Mouse (Mus musculus) stomach, postnatal 0 days (tissue): Measurements from ENCODE around the gene Lats1. TPM values are rescaled to one million over a fixed set of nuclear protein-coding genes. Genes with fewer than 3 reads are reported as not detected.
A peak's percentile ranks its signal among the peaks of the same experiment; 100 is the strongest.

Source experiments
- ATAC-seq: fragments of 200-750 bp; cut with Nextera tagmentation; 2 replicates; pipeline ENCODE4 v1.8.0; 2017; ENCODE audit not compliant: low FRiP score, low TSS enrichment
- DNase-seq: peaks from one replicate; pipeline ENCODE4 v3.0.0-alpha.2; 2016; ENCODE audit warnings: low spot score
- H3K27ac ChIP-seq: fragments of 300-500 bp; sonication (generic); replicated peaks from 2 replicates; pipeline ENCODE4 v1.5.1; 2014; ENCODE audit warnings: mild to moderate bottlenecking, control low read depth
- H3K27me3 ChIP-seq: fragments of 300-500 bp; sonication (generic); 2 replicates; pipeline ENCODE4 v1.6.1; 2014; ENCODE audit warnings: low read length; ENCODE audit not compliant: control insufficient read depth, insufficient read depth
- H3K36me3 ChIP-seq: fragments of 300-500 bp; sonication (generic); 2 replicates; pipeline ENCODE4 v1.6.1; 2014; ENCODE audit warnings: low read length, mixed read lengths; ENCODE audit not compliant: control insufficient read depth, insufficient read depth
- H3K4me1 ChIP-seq: fragments of 300-500 bp; sonication (generic); replicated peaks from 2 replicates; pipeline ENCODE4 v1.6.1; 2014; ENCODE audit warnings: antibody characterized with exemption; ENCODE audit not compliant: control insufficient read depth, insufficient read depth
- H3K4me2 ChIP-seq: fragments of 300-500 bp; sonication (generic); replicated peaks from 2 replicates; pipeline ENCODE4 v1.6.1; 2014; ENCODE audit warnings: low read depth, mild to moderate bottlenecking, control low read depth, moderate library complexity
- H3K4me3 ChIP-seq: fragments of 300-500 bp; sonication (generic); 2 replicates; pipeline ENCODE4 v1.5.1; 2014; ENCODE audit warnings: low read depth, low read length, control low read depth
- H3K9ac ChIP-seq: fragments of 300-500 bp; sonication (generic); 2 replicates; pipeline ENCODE4 v1.6.1; 2014; ENCODE audit warnings: mild to moderate bottlenecking, low read length, control low read depth, mixed read lengths
- H3K9me3 ChIP-seq: fragments of 300-500 bp; sonication (generic); 2 replicates; pipeline ENCODE4 v1.6.1; 2016; ENCODE audit warnings: low read length; ENCODE audit not compliant: control insufficient read depth
- CTCF ChIP-seq: IDR thresholded peaks from 2 replicates; pipeline ENCODE4 v1.5.1; 2016; ENCODE audit warnings: antibody characterized with exemption, low read depth, mild to moderate bottlenecking, moderate library complexity
- EP300 ChIP-seq: optimal IDR thresholded peaks from 2 replicates; pipeline ENCODE3; 2016; ENCODE audit warnings: antibody characterized with exemption
- WGBS: fragments of 180-500 bp; shearing (Covaris S2); extraction: QIAGEN DNeasy Blood & Tissue Kit; methylation state at CpG from one replicate; pipeline ENCODE4 v1.1.7; 2014; 5-methylcytosine and 5-hydroxymethylcytosine counted together
- polyA plus RNA-seq: library from polyadenylated mRNA; unstranded; fragments of >200 nt; fragmentation: Nextera tagmentation; extraction: Ambion mirVana; gene quantifications from 2 replicates; pipeline ENCODE4 v1.2.1, GENCODE M21; 2015

Lats1 gene
- polyA plus RNA-seq, 1 experiment from 2014 or later: 4.7 TPM

DNA sequence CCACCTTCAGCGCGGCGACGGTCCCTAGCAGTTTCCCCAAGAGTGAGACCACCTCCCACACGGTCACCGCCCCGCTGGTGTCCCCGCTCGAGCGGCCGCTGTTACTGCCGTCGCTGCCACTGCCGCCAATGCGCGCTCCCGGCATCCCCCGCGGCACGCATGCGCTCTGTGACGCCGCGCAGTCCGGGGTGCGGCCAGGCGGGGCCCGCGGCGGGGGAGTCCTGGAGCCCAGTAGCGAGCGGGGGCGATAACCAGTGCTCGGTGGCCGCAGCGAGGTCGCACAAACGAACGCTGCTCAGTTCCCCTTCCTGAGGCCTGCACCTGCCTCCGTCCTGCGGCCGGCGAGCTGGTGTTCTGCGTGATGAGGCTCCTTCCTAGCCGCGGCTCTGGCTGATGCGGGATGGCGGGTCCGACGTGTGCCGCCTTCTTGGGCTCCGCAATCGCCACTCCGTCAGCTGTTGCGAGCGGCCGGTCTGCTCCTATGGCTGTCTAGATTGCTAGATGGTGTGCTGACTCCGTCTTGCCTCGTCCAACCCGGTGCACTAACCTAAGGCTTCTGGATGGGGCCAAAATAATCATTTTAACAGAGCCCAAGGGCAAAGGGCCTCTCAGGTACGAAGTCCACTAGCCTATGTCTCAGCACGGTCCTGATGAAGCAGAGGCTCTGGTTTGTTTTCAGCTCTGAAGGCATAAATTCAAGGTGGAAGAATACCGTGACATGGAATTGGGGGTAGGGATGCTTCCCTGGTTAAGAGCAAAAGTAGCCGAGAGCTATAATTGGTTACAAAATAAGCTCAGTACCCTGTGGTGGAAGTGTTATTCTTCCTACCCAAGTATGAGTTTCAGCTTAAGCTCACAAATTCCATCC, 17.6 kb upstream of the Lats1 start:
- peak overlapping the region; percentile 81 for H3K4me2 ChIP-seq
- H3K4me3 ChIP-seq: peak overlapping the region; percentile 81
- ATAC-seq (peak; percentile 95), DNase-seq (peak; percentile 91)
- TF ChIP-seq EP300 (no peak), CTCF (no peak)
- under 1% methylated on average over 57 of the region's 64 CpGs for WGBS
- peak overlapping the region; percentile 79 for H3K9ac ChIP-seq
- H3K9me3 ChIP-seq: no peaks in the 10 kb centered on the region
- peak overlapping the region; percentile 93 for H3K27ac ChIP-seq
- H3K36me3 ChIP-seq: no peaks in the 10 kb centered on the region
- H3K4me1 ChIP-seq: 0 out of 2 replicates have a peak, but pooled peaks cover 2% of the 10 kb centered on the region
- no peaks in the 10 kb centered on the region for H3K27me3 ChIP-seq

DNA sequence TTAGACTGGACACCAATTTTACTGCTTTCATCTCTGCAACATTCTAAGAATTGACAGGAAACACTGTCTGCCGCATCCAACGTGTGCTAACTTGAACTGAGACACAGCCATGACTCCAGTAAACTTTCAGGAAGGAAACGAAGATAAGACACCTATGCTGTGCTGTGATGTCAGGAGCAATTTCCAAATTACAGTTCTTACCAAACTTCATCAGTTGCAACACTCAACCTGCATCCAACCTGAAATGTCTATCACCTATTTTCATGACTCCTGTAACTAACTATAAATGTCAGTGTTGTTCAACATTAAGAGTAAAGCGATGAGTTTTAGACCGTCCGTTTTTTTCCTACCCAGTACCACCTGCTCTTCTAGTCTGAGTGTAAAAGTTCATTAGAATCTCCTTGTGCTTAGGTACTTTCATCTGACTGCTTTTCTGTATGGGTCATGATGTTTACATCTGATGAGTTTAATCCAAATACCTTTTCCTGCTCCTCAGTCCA, 16.9 kb upstream of the Lats1 start:
- TF ChIP-seq CTCF (no peak), EP300 (no peak)
- H3K4me3 ChIP-seq: peak overlapping the region; percentile 81
- 52% methylated on average over 6 of the region's 6 CpGs for WGBS
- no peak for ATAC-seq
- H3K36me3 ChIP-seq: no peaks in the 10 kb centered on the region
- H3K9me3 ChIP-seq: no peaks in the 10 kb centered on the region
- no peak overlapping the region; the same call in 1 of the 2 replicates for H3K27ac ChIP-seq
- no peak for DNase-seq
- peak overlapping the region; percentile 81 for H3K4me2 ChIP-seq
- H3K9ac ChIP-seq: peak overlapping the region; percentile 79; the same call in 1 of the 2 replicates
- H3K4me1 ChIP-seq: 0 out of 2 replicates have a peak, but pooled peaks cover 2% of the 10 kb centered on the region
- no peaks in the 10 kb centered on the region for H3K27me3 ChIP-seq

DNA sequence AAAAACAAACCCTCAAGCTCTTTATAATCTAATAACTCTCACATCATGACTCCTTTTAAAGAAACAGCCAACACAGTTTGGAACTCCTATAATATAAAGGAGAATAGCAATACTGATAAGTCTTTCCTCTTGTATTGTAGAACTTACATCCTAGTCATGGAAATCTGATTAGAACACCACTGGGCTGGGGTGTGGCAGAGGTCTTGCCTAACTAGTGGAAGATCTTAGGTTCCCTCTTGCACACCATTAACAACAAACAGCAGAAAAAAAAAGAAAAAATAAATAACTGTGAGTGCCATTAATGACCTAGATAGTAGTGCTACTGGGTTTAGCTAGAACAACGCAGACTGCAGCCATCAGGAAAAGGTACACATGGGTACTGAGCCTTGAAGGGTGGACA, 16.1 kb upstream of the Lats1 start:
- Histone ChIP-seq H3K4me3 (no peak overlapping the region), H3K9me3 (no peaks in the 10 kb centered on the region), H3K4me1 (0 out of 2 replicates have a peak, but pooled peaks cover 2% of the 10 kb centered on the region), H3K27me3 (no peaks in the 10 kb centered on the region), H3K4me2 (no peak overlapping the region), H3K27ac (no peak overlapping the region), H3K9ac (no peak overlapping the region), H3K36me3 (no peaks in the 10 kb centered on the region)
- ATAC-seq (no peak), DNase-seq (no peak)
- 89% methylated on average over 1 of the region's 1 CpGs for WGBS
- TF ChIP-seq CTCF (no peak), EP300 (no peak)

DNA sequence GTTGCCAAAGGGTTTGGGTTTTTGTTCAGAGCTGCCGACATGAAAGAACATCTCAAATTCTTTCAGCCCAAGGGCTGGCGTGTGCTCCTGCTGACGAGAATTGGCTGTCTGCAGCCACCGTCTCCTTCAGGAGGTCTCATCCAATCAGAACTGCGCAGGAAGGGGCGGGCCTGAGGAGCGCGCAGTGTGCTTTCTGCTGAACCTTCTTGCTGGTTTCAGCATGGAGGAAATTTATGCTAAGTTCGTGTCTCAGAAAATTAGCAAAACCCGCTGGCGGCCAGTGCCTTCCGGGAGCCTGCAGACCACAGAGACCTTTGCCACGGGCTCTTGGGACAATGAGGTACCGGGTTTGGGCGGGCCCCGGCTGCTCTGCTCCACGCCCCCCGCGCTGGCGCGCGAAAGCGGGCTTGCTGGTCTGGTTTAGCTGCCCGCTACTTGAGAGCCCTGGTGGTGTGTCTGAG, 13.6 kb upstream of the Lats1 start, which contains the start of gene Nup43:
TSS of gene Nup43 (plus strand) at position 162 of the 461 bp plus-strand sequence.
- TF ChIP-seq EP300 (no peak), CTCF (no peak)
- ATAC-seq: peak; percentile 88

DNA sequence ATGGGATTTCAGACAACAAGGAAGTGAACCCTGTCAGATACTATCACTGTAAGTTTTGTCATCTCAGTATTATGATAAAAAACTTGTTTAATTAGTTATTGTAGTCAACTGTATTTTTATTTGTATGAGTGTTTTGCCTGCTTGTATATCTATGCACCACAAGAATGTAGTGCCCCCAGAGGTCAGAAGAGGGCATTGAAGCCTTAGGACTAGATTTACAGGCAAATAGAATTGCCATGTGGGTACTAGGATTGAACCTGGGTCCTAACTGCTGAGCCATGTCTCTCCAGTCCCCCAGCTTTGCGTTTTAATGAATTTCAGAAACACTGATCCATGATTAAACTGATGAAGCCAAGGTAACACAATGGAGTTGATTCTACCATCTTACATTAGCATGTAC, 7.3 kb upstream of the Lats1 start:
- Histone ChIP-seq H3K4me2 (no peak overlapping the region), H3K9me3 (no peaks in the 10 kb centered on the region), H3K4me1 (no peaks in the 10 kb centered on the region), H3K27me3 (no peaks in the 10 kb centered on the region), H3K27ac (no peak overlapping the region), H3K4me3 (no peak overlapping the region), H3K36me3 (no peaks in the 10 kb centered on the region), H3K9ac (no peak overlapping the region)
- no peak for DNase-seq
- TF ChIP-seq CTCF (peak; percentile 64), EP300 (no peak)
- no peak for ATAC-seq
- 55% methylated on average over 1 of the region's 1 CpGs for WGBS

More for the DNA sequence above, 13.6 kb upstream of the Lats1 start, which contains the start of gene Nup43:
- H3K4me2 ChIP-seq: peak within 1 kb of the TSS; percentile 76
- 0% methylated on average over 24 of the region's 24 CpGs for WGBS
- peak within 1 kb of the TSS; percentile 70 for H3K4me3 ChIP-seq
- no peaks in the 10 kb centered on the region for H3K9me3 ChIP-seq
- H3K27ac ChIP-seq: 0 out of 2 replicates have a peak within 1 kb of the TSS, but pooled peaks have one; percentile 30
- peak within 1 kb of the TSS; percentile 69 for H3K9ac ChIP-seq
- peak; percentile 91 for DNase-seq
- 0 out of 2 replicates have a peak, but pooled peaks cover 2% of the 10 kb centered on the region for H3K4me1 ChIP-seq
- H3K27me3 ChIP-seq: no peaks in the 10 kb centered on the region
- H3K36me3 ChIP-seq: no peaks in the 10 kb centered on the region
